Mouse (Mus musculus): ENCODE data around the gene Nfix. TPM values are rescaled to one million over a fixed set of nuclear protein-coding genes. Genes with fewer than 3 reads are reported as not detected.

The Nfix gene
- polyA plus RNA-seq, 1 experiment from 2014 or later: 0.49 TPM

DNA sequence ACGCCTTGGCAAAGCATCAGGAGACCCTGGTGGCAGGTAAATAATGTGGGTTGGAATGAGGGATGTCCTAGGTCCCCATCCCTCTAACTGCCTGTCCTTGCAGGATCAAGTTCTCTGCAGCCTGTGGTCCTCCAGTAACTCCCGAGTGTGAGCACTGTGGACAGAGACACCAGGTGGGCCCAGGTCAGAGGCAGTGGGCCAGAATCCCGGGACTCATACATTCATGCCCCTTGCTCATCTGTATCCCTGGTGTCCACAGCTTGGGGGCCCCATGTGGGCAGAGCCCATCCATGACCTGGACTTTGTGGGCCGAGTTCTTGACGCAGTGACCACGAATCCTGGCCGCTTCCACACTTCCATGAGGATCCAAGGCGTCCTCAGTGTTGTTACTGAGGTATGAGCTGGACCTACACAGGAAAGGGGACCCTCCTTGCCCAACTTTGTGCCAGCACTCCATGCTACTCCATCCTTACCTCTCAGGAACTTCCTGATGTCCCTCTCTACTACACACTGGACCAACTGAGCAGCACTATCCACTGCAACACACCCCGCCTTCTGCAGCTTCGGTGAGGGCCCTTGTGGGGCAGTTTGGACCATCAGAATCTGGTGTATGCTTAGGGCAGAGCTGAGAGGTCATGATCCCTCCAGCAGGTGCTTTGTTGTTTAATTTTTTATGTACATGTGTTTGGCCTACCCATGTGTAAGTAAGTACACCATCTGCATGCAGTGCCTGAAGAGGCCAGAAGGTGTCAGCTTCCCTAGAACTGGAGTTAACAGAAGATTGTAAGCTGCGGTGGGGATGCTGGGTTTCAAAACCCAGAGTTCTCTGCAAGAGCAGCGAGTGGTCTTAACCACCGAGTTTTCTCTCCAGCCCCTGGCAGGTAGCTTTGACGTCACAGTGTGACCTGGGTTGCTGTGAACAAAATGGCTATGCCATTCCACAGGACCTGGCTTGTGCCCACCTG, 102.7 kb downstream of the Nfix start:
- peaks cover 35% of the 10 kb centered on the region for H3K27me3 ChIP-seq (ENCODE audit: low read depth, poor library complexity, severe bottlenecking)
- peaks cover 17% of the 10 kb centered on the region for H3K4me1 ChIP-seq
- H3K4me3 ChIP-seq: no peak overlapping the region
- WGBS: 89% methylated on average over 14 of the region's 14 CpGs
- no peaks in the 10 kb centered on the region for H3K9me3 ChIP-seq (replicated peaks)
- peaks cover 78% of the 10 kb centered on the region for H3K36me3 ChIP-seq
- DNase-seq (ENCODE audit: low spot score): no peak
- no peak overlapping the region for H3K27ac ChIP-seq (replicated peaks)

DNA sequence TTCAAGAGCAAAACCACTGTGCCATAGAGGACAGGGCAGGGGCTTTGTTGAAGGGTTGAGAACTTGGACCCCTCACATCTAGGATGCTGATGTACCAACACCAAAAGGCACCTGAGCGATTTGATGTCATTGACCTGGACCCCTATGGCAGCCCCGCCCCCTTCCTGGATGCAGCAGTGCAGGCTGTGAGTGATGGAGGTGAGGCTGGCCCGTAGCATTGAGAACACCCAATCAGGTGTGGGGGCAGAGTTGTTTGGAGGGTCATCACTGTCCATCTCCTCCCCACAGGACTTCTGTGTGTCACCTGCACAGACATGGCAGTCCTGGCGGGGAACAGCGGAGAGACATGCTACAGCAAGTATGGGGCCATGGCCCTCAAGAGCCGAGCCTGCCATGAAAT, 105.0 kb downstream of the Nfix start:
- peaks cover 13% of the 10 kb centered on the region for H3K4me1 ChIP-seq
- peaks cover 12% of the 10 kb centered on the region for H3K27me3 ChIP-seq (ENCODE audit: low read depth, poor library complexity, severe bottlenecking)
- DNase-seq (ENCODE audit: low spot score): no peak
- WGBS: 93% methylated on average over 6 of the region's 6 CpGs
- peaks cover 94% of the 10 kb centered on the region for H3K36me3 ChIP-seq
- no peak overlapping the region for H3K27ac ChIP-seq (replicated peaks)
- no peaks in the 10 kb centered on the region for H3K9me3 ChIP-seq (replicated peaks)
- H3K4me3 ChIP-seq: no peak overlapping the region

DNA sequence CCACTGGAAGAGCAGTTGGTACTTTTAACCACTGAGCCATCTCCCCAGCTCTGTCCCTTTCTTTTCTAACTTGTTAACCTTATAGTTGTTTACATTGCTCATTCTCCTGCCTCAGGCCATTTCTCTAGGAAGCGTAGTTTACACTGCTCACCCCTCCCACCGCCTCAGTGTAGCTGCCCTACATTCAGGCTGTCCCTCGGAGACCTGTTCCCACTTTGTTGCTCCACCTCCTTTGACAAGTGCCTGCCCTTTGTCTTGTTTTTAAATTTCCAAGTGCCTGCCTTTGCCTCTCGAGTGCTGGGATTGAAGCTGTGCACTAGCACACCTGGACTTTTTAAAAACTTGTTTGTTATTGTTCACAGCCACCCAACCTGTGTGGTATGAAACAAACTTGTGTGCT, 106.8 kb downstream of the Nfix start:
- WGBS: 83% methylated on average over 4 of the region's 4 CpGs
- no peak for DNase-seq (ENCODE audit: low spot score)

DNA sequence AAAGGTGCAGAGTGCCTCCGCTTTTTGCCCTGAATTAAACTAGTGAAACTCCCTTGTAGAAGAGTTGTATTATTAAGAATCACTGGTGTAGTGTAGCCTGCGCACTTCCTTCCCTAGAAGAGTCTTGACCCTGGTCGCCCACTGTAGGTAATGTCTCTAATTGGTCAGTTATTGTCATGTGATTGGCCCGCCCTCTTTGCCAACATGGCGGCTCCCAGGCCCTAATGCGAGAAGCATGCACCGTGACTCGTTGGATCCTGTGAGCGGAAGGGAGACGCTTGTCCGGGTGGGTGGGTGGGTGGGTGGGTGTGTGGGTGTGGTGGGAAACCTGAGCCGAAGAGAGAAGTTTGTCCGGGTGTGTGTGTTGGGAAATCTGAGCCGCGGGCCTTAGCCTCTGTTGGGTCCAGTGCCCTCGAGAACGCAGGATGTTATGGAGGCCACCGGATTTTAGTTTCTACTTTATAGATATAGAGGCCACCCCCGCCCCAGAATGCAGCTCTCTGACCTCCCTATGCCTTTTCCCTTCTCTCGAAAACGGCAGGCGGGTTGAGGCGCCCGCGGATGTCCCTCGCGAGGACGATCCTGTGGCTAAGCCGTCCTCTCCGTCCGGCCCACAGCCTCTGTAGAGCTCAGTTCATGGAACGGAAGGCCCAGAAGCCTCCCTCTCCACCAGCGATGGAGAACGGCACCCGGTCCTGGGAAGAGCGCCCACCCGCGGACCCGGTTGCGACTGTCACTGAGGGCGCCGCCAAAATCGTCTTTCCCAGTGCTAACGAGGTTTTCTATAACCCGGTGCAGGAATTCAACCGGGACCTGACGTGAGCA, 110.8 kb downstream of the Nfix start:
- Histone ChIP-seq H3K4me1 (peaks cover 52% of the 10 kb centered on the region), H3K9me3 (replicated peaks) (no peaks in the 10 kb centered on the region), H3K27me3 (ENCODE audit: low read depth, poor library complexity, severe bottlenecking) (no peaks in the 10 kb centered on the region), H3K36me3 (peaks cover 53% of the 10 kb centered on the region), H3K4me3 (peak overlapping the region; percentile 100), H3K27ac (replicated peaks) (peak overlapping the region; percentile 86)
- under 1% methylated on average over 47 of the region's 47 CpGs for WGBS
- peak; percentile 88 for DNase-seq (ENCODE audit: low spot score)

More for the DNA sequence above, 106.8 kb downstream of the Nfix start:
- no peak overlapping the region for H3K27ac ChIP-seq (replicated peaks)
- no peaks in the 10 kb centered on the region for H3K27me3 ChIP-seq (ENCODE audit: low read depth, poor library complexity, severe bottlenecking)
- no peak overlapping the region for H3K4me3 ChIP-seq
- H3K36me3 ChIP-seq: peaks cover 76% of the 10 kb centered on the region
- peaks cover 22% of the 10 kb centered on the region for H3K4me1 ChIP-seq
- no peaks in the 10 kb centered on the region for H3K9me3 ChIP-seq (replicated peaks)

DNA sequence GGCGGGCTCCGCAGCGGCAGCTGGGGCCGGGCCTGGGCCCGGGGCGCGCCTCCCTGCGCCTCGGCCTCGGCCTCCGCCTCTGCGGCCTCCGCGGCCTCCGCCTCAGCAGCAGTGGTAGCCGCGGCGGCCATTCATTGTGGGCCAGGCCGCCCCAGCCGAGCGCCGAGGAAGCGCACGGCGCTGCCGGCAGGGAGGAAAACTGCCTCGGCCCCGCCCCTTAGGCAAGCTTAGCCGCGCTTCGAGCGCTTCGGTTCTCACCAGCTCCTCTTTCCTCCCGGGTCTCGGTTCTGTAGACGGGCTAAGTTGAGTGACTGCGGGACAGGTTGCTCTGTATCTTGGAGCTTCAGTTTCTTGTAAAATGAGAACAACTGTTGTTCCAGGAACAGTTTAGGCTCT, 112.4 kb downstream of the Nfix start, which contains the start of gene Nacc1:
Gene Nacc1 (minus strand): TSS at position 158 of the 396 bp plus-strand sequence.
- Histone ChIP-seq H3K4me1 (peaks cover 52% of the 10 kb centered on the region), H3K27me3 (ENCODE audit: low read depth, poor library complexity, severe bottlenecking) (no peaks in the 10 kb centered on the region), H3K4me3 (peak within 1 kb of the TSS; percentile 100), H3K36me3 (peaks cover 53% of the 10 kb centered on the region), H3K27ac (replicated peaks) (peak within 1 kb of the TSS; percentile 99), H3K9me3 (replicated peaks) (no peaks in the 10 kb centered on the region)
- DNase-seq (ENCODE audit: low spot score): peak; percentile 89
- under 1% methylated on average over 37 of the region's 37 CpGs for WGBS

DNA sequence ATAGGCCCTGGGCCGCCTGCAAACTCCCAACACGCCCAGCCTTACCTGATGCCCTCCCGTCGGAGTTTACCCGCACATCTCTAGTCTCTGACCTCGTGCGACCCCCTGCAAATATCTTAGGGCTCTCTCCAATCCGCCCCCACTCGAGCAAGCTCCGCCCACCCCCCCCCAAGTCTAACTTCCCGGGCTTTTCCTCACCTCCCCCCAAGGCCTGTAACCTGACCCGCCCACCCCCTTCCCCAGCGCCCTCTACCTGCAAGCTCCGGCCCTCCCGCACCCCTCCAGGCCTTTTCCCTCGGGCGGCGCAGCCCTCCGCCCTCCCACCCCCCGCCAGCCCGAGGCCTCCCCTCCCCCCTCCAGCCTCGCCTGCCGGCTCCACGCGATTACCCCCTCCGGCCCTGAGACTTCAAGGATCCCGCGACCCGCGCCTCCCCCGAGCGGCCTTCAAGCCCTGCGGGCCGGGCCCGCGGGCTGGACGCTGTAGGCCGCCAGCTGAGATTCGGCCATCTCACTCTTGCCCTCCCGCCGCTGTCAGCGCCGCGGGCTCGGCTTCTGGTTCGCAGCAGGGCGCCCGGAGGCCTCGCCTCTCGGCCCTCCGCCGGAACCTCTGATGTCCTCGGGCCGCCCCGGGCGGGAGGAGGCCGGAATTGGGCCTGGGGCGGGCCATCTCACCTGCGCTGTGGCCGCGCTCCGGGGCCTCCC, 113.0 kb downstream of the Nfix start:
- Histone ChIP-seq H3K4me1 (peaks cover 52% of the 10 kb centered on the region), H3K4me3 (peak overlapping the region; percentile 100), H3K36me3 (peaks cover 53% of the 10 kb centered on the region), H3K27me3 (ENCODE audit: low read depth, poor library complexity, severe bottlenecking) (no peaks in the 10 kb centered on the region), H3K27ac (replicated peaks) (peak overlapping the region; percentile 99), H3K9me3 (replicated peaks) (no peaks in the 10 kb centered on the region)
- WGBS: under 1% methylated on average over 61 of the region's 62 CpGs
- peak; percentile 73 for DNase-seq (ENCODE audit: low spot score)

DNA sequence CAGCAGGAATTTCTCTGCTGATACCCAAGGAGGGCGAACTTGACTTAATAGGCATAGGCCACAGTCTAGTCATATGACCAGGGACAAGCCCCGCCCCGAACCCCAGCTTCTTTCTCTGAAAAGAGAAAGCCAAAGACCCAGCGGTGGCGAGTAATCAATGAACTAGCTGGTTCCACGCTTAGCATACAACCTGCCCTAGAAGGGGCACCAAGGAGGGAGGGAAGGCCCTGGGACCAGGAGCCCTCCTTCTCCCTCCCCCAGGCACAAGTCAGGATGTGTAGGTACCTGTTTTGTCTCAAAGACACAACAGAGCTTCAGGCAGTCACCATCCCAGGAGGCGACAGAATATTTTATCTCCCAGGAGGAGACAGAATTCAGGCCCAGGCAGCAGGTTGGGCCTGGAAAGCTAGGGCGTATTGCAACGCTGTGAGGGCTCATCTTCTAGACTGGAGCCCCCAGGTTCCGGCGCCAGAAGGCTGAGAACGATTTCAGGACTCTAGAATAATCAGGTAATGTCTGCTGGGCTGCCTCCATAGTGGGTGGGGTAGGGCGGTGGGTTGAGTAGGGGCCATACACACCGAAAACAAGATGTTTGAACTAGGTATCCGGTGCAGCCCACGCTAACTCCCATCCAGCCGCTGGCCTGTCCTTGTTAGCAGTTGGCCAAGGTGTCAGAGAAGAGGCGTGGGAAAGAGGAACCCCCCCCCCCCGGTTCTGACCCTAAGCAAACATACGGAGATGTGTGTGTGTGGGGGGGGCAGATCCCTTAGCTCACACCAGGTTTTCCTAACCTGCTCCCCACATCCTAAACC, 113.7 kb downstream of the Nfix start, which contains the start of gene Trmt1:
Gene Trmt1 (plus strand): TSS at position 117 of the 812 bp plus-strand sequence.
- Histone ChIP-seq H3K27me3 (ENCODE audit: low read depth, poor library complexity, severe bottlenecking) (no peaks in the 10 kb centered on the region), H3K36me3 (peaks cover 54% of the 10 kb centered on the region), H3K9me3 (replicated peaks) (no peaks in the 10 kb centered on the region), H3K4me1 (peaks cover 52% of the 10 kb centered on the region), H3K27ac (replicated peaks) (peak within 1 kb of the TSS; percentile 99), H3K4me3 (peak within 1 kb of the TSS; percentile 100)
- WGBS: 12% methylated on average over 20 of the region's 20 CpGs
- DNase-seq (ENCODE audit: low spot score): peak; percentile 40

DNA sequence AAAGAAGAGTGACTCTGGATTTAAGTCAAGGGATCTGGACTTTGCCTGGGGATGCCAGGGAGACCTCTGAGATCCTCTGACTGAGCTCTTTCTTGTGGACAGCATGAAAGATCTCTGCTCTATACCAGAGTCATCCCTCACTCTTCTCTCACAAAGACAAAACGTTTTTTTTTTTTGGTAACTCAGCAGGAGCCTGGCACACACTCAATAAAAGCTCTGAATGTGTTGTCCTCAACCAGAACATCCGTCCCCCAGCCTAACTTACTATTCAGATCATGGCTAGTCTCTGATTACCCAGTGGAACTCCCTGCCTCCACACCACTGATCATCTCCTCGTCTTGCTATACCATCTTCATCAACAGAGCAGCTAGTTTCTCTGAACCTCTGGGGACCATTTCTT, 115.6 kb downstream of the Nfix start:
- WGBS: 66% methylated on average over 3 of the region's 3 CpGs

DNA sequence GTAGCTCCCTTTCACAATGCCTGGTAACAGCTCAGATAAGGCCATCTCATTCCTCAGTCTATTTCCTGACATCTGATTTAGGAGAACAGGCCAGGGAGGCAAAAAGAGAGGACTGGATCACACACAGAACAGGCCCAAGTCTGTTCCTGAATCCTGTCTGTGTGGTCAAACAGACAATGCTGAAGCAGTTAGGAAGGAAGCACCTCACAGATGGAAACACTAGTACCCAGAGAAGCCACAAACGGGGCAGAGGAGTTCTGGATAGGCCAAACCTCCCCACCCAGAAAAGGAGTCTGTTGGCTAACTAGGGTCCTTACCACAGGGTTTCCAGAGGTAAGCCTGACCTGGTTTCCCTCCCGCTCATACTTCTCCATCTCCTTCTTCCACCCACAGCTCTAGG, 117.9 kb downstream of the Nfix start:
- H3K9me3 ChIP-seq (replicated peaks): no peaks in the 10 kb centered on the region
- no peak overlapping the region for H3K4me3 ChIP-seq
- peaks cover 72% of the 10 kb centered on the region for H3K36me3 ChIP-seq
- no peaks in the 10 kb centered on the region for H3K27me3 ChIP-seq (ENCODE audit: low read depth, poor library complexity, severe bottlenecking)
- no peak overlapping the region for H3K27ac ChIP-seq (replicated peaks)
- peaks cover 24% of the 10 kb centered on the region for H3K4me1 ChIP-seq
- DNase-seq (ENCODE audit: low spot score): no peak
- WGBS: 94% methylated on average over 2 of the region's 2 CpGs

More for the DNA sequence above, 115.6 kb downstream of the Nfix start:
- H3K36me3 ChIP-seq: peaks cover 60% of the 10 kb centered on the region
- H3K9me3 ChIP-seq (replicated peaks): no peaks in the 10 kb centered on the region
- no peak overlapping the region for H3K4me3 ChIP-seq
- H3K27ac ChIP-seq (replicated peaks): no peak overlapping the region
- peaks cover 38% of the 10 kb centered on the region for H3K4me1 ChIP-seq
- H3K27me3 ChIP-seq (ENCODE audit: low read depth, poor library complexity, severe bottlenecking): no peaks in the 10 kb centered on the region
- DNase-seq (ENCODE audit: low spot score): no peak

DNA sequence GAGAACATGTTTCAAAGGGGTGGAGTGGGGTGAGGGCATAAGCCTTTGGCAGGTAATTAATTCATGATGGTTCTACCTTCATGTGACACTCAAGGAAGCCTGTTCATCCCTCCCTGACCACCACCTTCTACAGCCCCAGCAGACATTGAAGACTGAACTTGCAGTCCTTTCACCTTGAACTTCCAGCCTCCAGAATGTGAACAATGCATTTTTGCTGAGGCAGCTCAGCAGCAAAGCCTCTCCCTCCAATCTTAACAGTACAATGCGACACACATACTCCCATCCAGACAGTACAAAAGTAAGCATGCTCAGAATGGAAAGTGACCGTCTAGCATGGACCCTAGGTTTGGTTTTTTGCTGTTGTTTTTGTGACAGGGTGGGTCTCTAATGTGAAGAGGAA, 118.7 kb downstream of the Nfix start:
- Histone ChIP-seq H3K4me3 (no peak overlapping the region), H3K27ac (replicated peaks) (no peak overlapping the region), H3K36me3 (peaks cover 80% of the 10 kb centered on the region), H3K4me1 (peaks cover 19% of the 10 kb centered on the region), H3K9me3 (replicated peaks) (no peaks in the 10 kb centered on the region), H3K27me3 (ENCODE audit: low read depth, poor library complexity, severe bottlenecking) (no peaks in the 10 kb centered on the region)
- DNase-seq (ENCODE audit: low spot score): no peak
- 91% methylated on average over 2 of the region's 2 CpGs for WGBS

DNA sequence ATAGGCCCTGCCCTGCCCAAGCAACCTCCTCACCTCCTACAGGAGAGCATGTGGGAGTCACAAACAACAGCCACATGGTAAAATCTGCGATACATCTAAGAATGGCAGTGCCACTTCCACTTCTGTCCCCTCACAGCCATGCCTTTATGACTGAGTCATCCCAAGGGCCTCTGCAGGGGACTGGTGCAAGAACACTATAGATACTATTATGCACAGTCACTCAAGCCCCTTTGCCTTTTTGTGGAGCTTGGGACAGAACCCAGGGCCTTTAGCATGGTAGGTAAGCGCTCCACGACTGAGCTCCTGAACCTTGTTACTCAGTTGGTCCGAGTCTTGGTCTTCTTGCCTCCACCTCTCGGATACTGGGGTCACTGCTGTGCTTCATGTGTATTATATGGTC, 122.8 kb downstream of the Nfix start:
- WGBS: 94% methylated on average over 5 of the region's 5 CpGs
- no peaks in the 10 kb centered on the region for H3K9me3 ChIP-seq (replicated peaks)
- DNase-seq (ENCODE audit: low spot score): no peak
- no peaks in the 10 kb centered on the region for H3K27me3 ChIP-seq (ENCODE audit: low read depth, poor library complexity, severe bottlenecking)
- H3K36me3 ChIP-seq: peaks cover 84% of the 10 kb centered on the region
- H3K27ac ChIP-seq (replicated peaks): no peak overlapping the region
- H3K4me1 ChIP-seq: no peaks in the 10 kb centered on the region
- no peak overlapping the region for H3K4me3 ChIP-seq

All from midbrain, embryonic 10.5 days (tissue).